14 mouse cellular contexts compared by ENCODE assay signal in genomic region chr2:129632324-129632723, GRCm38 (mm10).
"Had no signal": no experiment of that assay in that cellular context is flagged by ENCODE, and none has a peak within 500 bp of the region (broad histone marks: within the 10 kb centered on the region; RNA-seq: fewer than 3 reads in every experiment).

No protein-coding gene starts in this region.

- H3K9ac ChIP-seq: liver, embryonic 15.5 days; lung, embryonic 15.5 days; neural tube, embryonic 15.5 days had no signal

- H3K4me2 ChIP-seq: liver, embryonic 11.5 days; liver, embryonic 15.5 days; lung, embryonic 15.5 days; neural tube, embryonic 15.5 days had no signal

- H3K36me3 ChIP-seq: lung, embryonic 15.5 days had no signal

- DNase-seq: kidney, postnatal 10 days; midbrain, embryonic 14.5 days; right cerebral cortex, adult 18-20 months; right cerebral cortex, postnatal 25 days; thymus, adult 2 months; thymus, postnatal 25 days had no signal

- H3K4me3 ChIP-seq: left cerebral cortex, adult 2 months; limb, embryonic 10.5 days; liver, embryonic 15.5 days; lung, embryonic 15.5 days; midbrain, embryonic 10.5 days; myocyte; neural tube, embryonic 15.5 days had no signal

- H3K9me3 ChIP-seq: limb, embryonic 10.5 days; liver, embryonic 15.5 days; lung, embryonic 15.5 days; midbrain, embryonic 10.5 days; neural tube, embryonic 15.5 days had no signal

- H3K27me3 ChIP-seq: liver, embryonic 15.5 days; lung, embryonic 15.5 days; neural tube, embryonic 15.5 days had no signal

- H3K4me1 ChIP-seq: limb, embryonic 10.5 days; liver, embryonic 15.5 days; lung, embryonic 15.5 days; midbrain, embryonic 10.5 days; neural tube, embryonic 15.5 days had no signal

- H3K27ac ChIP-seq: limb, embryonic 10.5 days; liver, embryonic 15.5 days; lung, embryonic 15.5 days; midbrain, embryonic 10.5 days; neural tube, embryonic 15.5 days had no signal
